Mouse (Mus musculus) lung, adult 2 months (tissue): ENCODE data around the gene Olfr588-ps1. TPM values are rescaled to one million over a fixed set of nuclear protein-coding genes. Genes with fewer than 3 reads are reported as not detected.
"Not testable (repeated sequence)": the region's sequence is repeated elsewhere in the genome, so short reads cannot be mapped to it uniquely, and the experiment has no call there.

Source experiments
- DNase-seq: peaks from one replicate; pipeline ENCODE4 v3.0.0; 2022
- H3K4me1 ChIP-seq: fragments of 200-500 bp; 2 replicates; pipeline ENCODE4 v1.6.1; 2011; ENCODE audit warnings: low read length; ENCODE audit not compliant: control insufficient read depth, insufficient read depth
- H3K4me3 ChIP-seq: fragments of 200-500 bp; replicated peaks from 2 replicates; pipeline ENCODE3; 2011; ENCODE audit warnings: low read depth, mild to moderate bottlenecking, control low read depth, low read length; ENCODE audit errors: extremely low read depth
- CTCF ChIP-seq: fragments of 200-500 bp; IDR thresholded peaks from 2 replicates; pipeline ENCODE4 v1.5.1; 2011; ENCODE audit warnings: mild to moderate bottlenecking, low read length, control low read depth; ENCODE audit not compliant: insufficient read depth
- POLR2A ChIP-seq: fragments of 200-500 bp; IDR thresholded peaks from 2 replicates; pipeline ENCODE4 v1.6.1; 2011; ENCODE audit warnings: low read depth, mild to moderate bottlenecking, control low read depth, low read length, borderline replicate concordance; ENCODE audit errors: extremely low read depth
- WGBS: fragments of 180-500 bp; shearing (Covaris S2); methylation state at CpG from one replicate; pipeline ENCODE4 v1.1.7; 2018; 5-methylcytosine and 5-hydroxymethylcytosine counted together
- polyA plus RNA-seq: library from polyadenylated mRNA; depleted of rRNA; stranded (reverse); fragments of >200 nt; gene quantifications from 2 replicates; pipeline ENCODE4 v1.2.3, GENCODE M21; 2012; rRNA removed

Gene Olfr588-ps1
- polyA plus RNA-seq = not detected in 2 replicates

GRCm38 (mm10) chr7:103140579-103140978 is at the start of gene Olfr588-ps1:
Gene Olfr588-ps1 (plus strand): TSS chr7:103140879.
- no peak for DNase-seq
- 84% methylated on average over 1 of the region's 1 CpGs for WGBS
- TF ChIP-seq POLR2A (no peak), CTCF (no peak)
- Histone ChIP-seq H3K4me3 (no peak within 1 kb of the TSS), H3K4me1 (no peaks in the 10 kb centered on the region)

GRCm38 (mm10) chr7:103097420-103097819 is 43.3 kb upstream of the Olfr588-ps1 start, which contains the start of gene Olfr585:
Gene Olfr585 (plus strand): TSS chr7:103097720.
- DNase-seq = no peak
- TF ChIP-seq CTCF (no peak), POLR2A (no peak)
- 68% methylated on average over 1 of the region's 1 CpGs for WGBS
- Histone ChIP-seq H3K4me3 (no peak within 1 kb of the TSS), H3K4me1 (no peaks in the 10 kb centered on the region)

- no peak for TF ChIP-seq POLR2A
- TF ChIP-seq CTCF = no peak
- DNase-seq = no peak
- no peaks in the 10 kb centered on the region for H3K4me1 ChIP-seq
- H3K4me3 ChIP-seq = no peak overlapping the region
- WGBS = 50% methylated on average over 3 of the region's 3 CpGs
Observed at GRCm38 (mm10) chr7:103119406-103119805, 21.3 kb upstream of the Olfr588-ps1 start.

GRCm38 (mm10) chr7:103125538-103125937 is 15.1 kb upstream of the Olfr588-ps1 start, which contains the start of gene Olfr586:
Gene Olfr586 (minus strand): TSS chr7:103125638.
- no peak for TF ChIP-seq CTCF
- TF ChIP-seq POLR2A = no peak
- WGBS = 90% methylated on average over 3 of the region's 3 CpGs
- Histone ChIP-seq H3K4me1 (no peaks in the 10 kb centered on the region), H3K4me3 (no peak within 1 kb of the TSS)
- DNase-seq = no peak

GRCm38 (mm10) chr7:103156256-103156655 is 15.6 kb downstream of the Olfr588-ps1 start, which contains the start of gene Olfr589:
Gene Olfr589 (minus strand): TSS chr7:103156356.
- Histone ChIP-seq H3K4me3 (no peak within 1 kb of the TSS), H3K4me1 (no peaks in the 10 kb centered on the region)
- DNase-seq = no peak
- no peak for TF ChIP-seq CTCF
- no peak for TF ChIP-seq POLR2A
- 42% methylated on average over 2 of the region's 2 CpGs for WGBS

GRCm38 (mm10) chr7:103169697-103170096 is 29.0 kb downstream of the Olfr588-ps1 start:
- 59% methylated on average over 5 of the region's 5 CpGs for WGBS
- TF ChIP-seq CTCF = no peak
- no peak for TF ChIP-seq POLR2A
- no peak for DNase-seq
- H3K4me3 ChIP-seq = no peak overlapping the region
- H3K4me1 ChIP-seq = no peaks in the 10 kb centered on the region

- Histone ChIP-seq H3K4me3 (no peak within 1 kb of the TSS), H3K4me1 (no peaks in the 10 kb centered on the region)
- TF ChIP-seq POLR2A (no peak), CTCF (no peak)
- no peak for DNase-seq
- WGBS = 70% methylated on average over 1 of the region's 1 CpGs
Observed at GRCm38 (mm10) chr7:103178240-103178639, 37.6 kb downstream of the Olfr588-ps1 start, which contains the start of gene Olfr591. Gene Olfr591 (minus strand): TSS chr7:103178340.

- WGBS = 66% methylated on average over 1 of the region's 1 CpGs
- not testable (repeated sequence) for H3K4me3 ChIP-seq, H3K4me1 ChIP-seq, DNase-seq
Observed at GRCm38 (mm10) chr7:103184503-103184902, 43.8 kb downstream of the Olfr588-ps1 start, which contains the start of gene Olfr592. Gene Olfr592 (plus strand): TSS chr7:103184803.

Other genes starting within 250 kb of the Olfr588-ps1 start
- gene Olfr569, start 250.0 kb upstream of the Olfr588-ps1 start, polyA plus RNA-seq = not detected in 2 replicates
- gene Olfr570, start 246.3 kb upstream of the Olfr588-ps1 start, polyA plus RNA-seq = not detected in 2 replicates
- gene Olfr571, start 223.3 kb upstream of the Olfr588-ps1 start, polyA plus RNA-seq = not detected in 2 replicates
- gene Olfr572, start 216.5 kb upstream of the Olfr588-ps1 start, polyA plus RNA-seq = not detected in 2 replicates
- not detected in 2 replicates for gene Olfr573-ps1, start 198.3 kb upstream of the Olfr588-ps1 start, polyA plus RNA-seq
- not detected in 2 replicates for gene Olfr574, start 192.4 kb upstream of the Olfr588-ps1 start, polyA plus RNA-seq
- gene Olfr575, start 182.1 kb upstream of the Olfr588-ps1 start, polyA plus RNA-seq = not detected in 2 replicates
- not detected in 2 replicates for gene Olfr576, start 178.2 kb upstream of the Olfr588-ps1 start, polyA plus RNA-seq
- gene Olfr577, start 164.9 kb upstream of the Olfr588-ps1 start, polyA plus RNA-seq = not detected in 2 replicates
- gene Olfr578, start 151.6 kb upstream of the Olfr588-ps1 start, polyA plus RNA-seq = not detected in 2 replicates
- gene Olfr582, start 102.9 kb upstream of the Olfr588-ps1 start, polyA plus RNA-seq = not detected in 2 replicates
- not detected in 2 replicates for gene Olfr583, start 89.6 kb upstream of the Olfr588-ps1 start, polyA plus RNA-seq
- not detected in 2 replicates for gene Olfr584, start 59.0 kb upstream of the Olfr588-ps1 start, polyA plus RNA-seq
- gene Olfr585, start 43.2 kb upstream of the Olfr588-ps1 start, polyA plus RNA-seq = not detected in 2 replicates
- not detected in 2 replicates for gene Olfr586, start 15.2 kb upstream of the Olfr588-ps1 start, polyA plus RNA-seq
- gene Olfr589, start 15.5 kb downstream of the Olfr588-ps1 start, polyA plus RNA-seq = not detected in 2 replicates
- gene Olfr591, start 37.5 kb downstream of the Olfr588-ps1 start, polyA plus RNA-seq = not detected in 2 replicates
- gene Olfr592, start 43.9 kb downstream of the Olfr588-ps1 start, polyA plus RNA-seq = not detected in 2 replicates
- gene Olfr593, start 71.0 kb downstream of the Olfr588-ps1 start, polyA plus RNA-seq = not detected in 2 replicates
- gene Olfr594, start 76.1 kb downstream of the Olfr588-ps1 start, polyA plus RNA-seq = not detected in 2 replicates
- gene Usp17ld, start 111.6 kb downstream of the Olfr588-ps1 start, polyA plus RNA-seq = not detected in 2 replicates
- gene Olfr596, start 164.8 kb downstream of the Olfr588-ps1 start, polyA plus RNA-seq = not detected in 2 replicates
- not detected in 2 replicates for gene Olfr597, start 175.4 kb downstream of the Olfr588-ps1 start, polyA plus RNA-seq
- gene Olfr598, start 182.7 kb downstream of the Olfr588-ps1 start, polyA plus RNA-seq = not detected in 2 replicates
- not detected in 2 replicates for gene Olfr599, start 195.0 kb downstream of the Olfr588-ps1 start, polyA plus RNA-seq
- gene Olfr600, start 208.8 kb downstream of the Olfr588-ps1 start, polyA plus RNA-seq = not detected in 2 replicates
- gene Olfr601, start 221.8 kb downstream of the Olfr588-ps1 start, polyA plus RNA-seq = not detected in 2 replicates
- gene Olfr603, start 245.3 kb downstream of the Olfr588-ps1 start, polyA plus RNA-seq = not detected in 2 replicates